Mouse (Mus musculus) neural tube, embryonic 15.5 days (tissue): ENCODE data around the gene Morc1. TPM values are rescaled to one million over a fixed set of nuclear protein-coding genes. Genes with fewer than 3 reads are reported as not detected.
A peak's percentile ranks its signal among the peaks of the same experiment; 100 is the strongest.

ENCODE experiments used
- ATAC-seq: fragments of 200-750 bp; cut with Nextera tagmentation; 2 replicates; pipeline ENCODE4 v1.8.0; 2017; ENCODE audit warnings: mild to moderate bottlenecking, moderate TSS enrichment, moderate library complexity; ENCODE audit not compliant: low FRiP score
- H3K27ac ChIP-seq: fragments of 300-500 bp; sonication (generic); replicated peaks from 2 replicates; pipeline ENCODE4 v1.5.1; 2015; ENCODE audit warnings: mild to moderate bottlenecking, inconsistent platforms
- H3K27me3 ChIP-seq: fragments of 300-500 bp; sonication (generic); replicated peaks from 2 replicates; pipeline ENCODE4 v1.6.1; 2015; ENCODE audit warnings: inconsistent platforms
- H3K36me3 ChIP-seq: fragments of 300-500 bp; sonication (generic); 2 replicates; pipeline ENCODE4 v1.6.1; 2015; ENCODE audit warnings: inconsistent platforms
- H3K4me1 ChIP-seq: fragments of 300-500 bp; sonication (generic); 2 replicates; pipeline ENCODE4 v1.6.1; 2015; ENCODE audit warnings: inconsistent platforms
- H3K4me2 ChIP-seq: fragments of 300-500 bp; sonication (generic); 2 replicates; pipeline ENCODE4 v1.6.1; 2015; ENCODE audit warnings: inconsistent platforms, mild to moderate bottlenecking, moderate library complexity
- H3K4me3 ChIP-seq: fragments of 300-500 bp; sonication (generic); replicated peaks from 2 replicates; pipeline ENCODE4 v1.5.1; 2015; ENCODE audit warnings: mild to moderate bottlenecking, inconsistent platforms
- H3K9ac ChIP-seq: fragments of 300-500 bp; sonication (generic); replicated peaks from 2 replicates; pipeline ENCODE4 v1.6.1; 2015; ENCODE audit warnings: mild to moderate bottlenecking, inconsistent platforms
- H3K9me3 ChIP-seq: fragments of 300-500 bp; sonication (generic); replicated peaks from 2 replicates; pipeline ENCODE4 v1.6.1; 2016; ENCODE audit warnings: inconsistent platforms
- WGBS: fragments of 180-500 bp; shearing (Covaris S2); methylation state at CpG from one replicate; pipeline ENCODE4 v1.1.7; 2015; ENCODE audit warnings: mixed read lengths; 5-methylcytosine and 5-hydroxymethylcytosine counted together
- polyA plus RNA-seq: library from polyadenylated mRNA; unstranded; fragments of >200 nt; fragmentation: Nextera tagmentation; extraction: Ambion mirVana; gene quantifications from 2 replicates; pipeline ENCODE4 v1.2.1, GENCODE M21; 2015

The Morc1 gene
- polyA plus RNA-seq, result 0.14 and 0.66 TPM in 2 replicates

DNA sequence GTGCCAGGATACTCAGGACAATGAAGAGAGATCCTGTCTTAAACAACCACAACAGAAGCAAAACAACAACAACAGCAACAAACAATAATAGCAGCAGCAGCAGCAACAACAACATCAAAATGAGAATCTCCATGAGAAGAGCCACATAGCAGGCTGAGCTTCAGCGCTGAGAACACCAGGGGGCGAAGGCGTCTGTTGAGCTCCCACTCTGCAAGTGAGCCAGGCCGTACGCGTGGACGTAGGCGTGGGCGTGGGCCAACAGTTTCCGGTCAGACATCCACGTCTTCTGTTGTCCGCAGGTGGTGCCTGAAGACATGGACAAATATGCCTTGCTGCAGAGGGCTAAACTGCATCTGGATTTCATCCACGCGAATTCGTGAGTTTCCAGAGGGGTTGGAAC is at the start of gene Morc1:
Gene Morc1, plus strand, starts transcription at position 211 of the 400 bp plus-strand sequence.
- H3K4me2 ChIP-seq, result no peak within 1 kb of the TSS
- WGBS, result 95% methylated on average over 15 of the region's 15 CpGs
- no peaks in the 10 kb centered on the region for H3K36me3 ChIP-seq
- no peaks in the 10 kb centered on the region for H3K9me3 ChIP-seq
- no peak for ATAC-seq
- no peak within 1 kb of the TSS for H3K9ac ChIP-seq
- H3K27me3 ChIP-seq, result no peaks in the 10 kb centered on the region
- H3K4me1 ChIP-seq, result 0 out of 2 replicates have a peak, but pooled peaks cover 9% of the 10 kb centered on the region
- H3K27ac ChIP-seq, result peak within 1 kb of the TSS; percentile 68
- no peak within 1 kb of the TSS for H3K4me3 ChIP-seq

DNA sequence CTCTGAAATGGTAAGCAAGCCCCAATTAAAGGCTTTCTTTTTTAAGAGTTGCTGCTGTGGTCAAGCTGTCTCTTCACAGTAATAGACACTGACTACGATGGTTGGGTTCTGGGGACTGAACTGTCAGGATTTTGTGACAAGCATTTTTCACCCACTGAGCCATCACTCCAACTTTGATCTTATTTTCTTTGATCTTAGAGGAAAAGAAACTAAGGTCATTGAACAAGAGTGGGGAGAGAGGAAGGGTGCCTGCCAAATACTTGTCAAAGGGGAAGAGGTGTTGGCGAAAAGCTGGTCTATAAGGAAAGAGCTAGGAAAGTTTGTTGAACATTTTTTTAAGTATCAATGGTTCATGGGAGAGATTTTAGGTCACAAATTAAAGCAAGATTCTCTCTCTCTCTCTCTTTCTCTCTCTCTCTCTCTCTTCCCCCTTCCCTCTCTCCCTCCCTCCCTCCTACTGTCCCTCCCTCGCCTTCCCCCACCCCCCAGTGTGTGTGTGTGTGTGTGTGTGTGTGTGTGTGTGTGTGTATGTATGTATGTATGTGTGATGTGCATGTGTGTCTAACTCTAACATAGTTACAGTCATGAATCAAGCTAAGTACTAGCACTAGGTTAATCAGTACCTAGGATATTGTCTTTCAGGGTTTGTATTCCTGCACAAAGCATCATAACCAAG is 47.3 kb upstream of the Morc1 start:
- Histone ChIP-seq H3K9ac (no peak overlapping the region), H3K9me3 (no peaks in the 10 kb centered on the region), H3K4me2 (no peak overlapping the region), H3K4me3 (no peak overlapping the region), H3K36me3 (no peaks in the 10 kb centered on the region), H3K27me3 (no peaks in the 10 kb centered on the region), H3K27ac (no peak overlapping the region), H3K4me1 (no peaks in the 10 kb centered on the region)
- WGBS, result 85% methylated on average over 3 of the region's 3 CpGs
- ATAC-seq, result no peak

GRCm38 (mm10) chr16:48386982-48387381 is 44.1 kb upstream of the Morc1 start:
- Histone ChIP-seq H3K9me3 (no peaks in the 10 kb centered on the region), H3K27ac (no peak overlapping the region), H3K4me1 (no peaks in the 10 kb centered on the region), H3K9ac (no peak overlapping the region), H3K36me3 (no peaks in the 10 kb centered on the region), H3K4me2 (no peak overlapping the region), H3K27me3 (no peaks in the 10 kb centered on the region), H3K4me3 (no peak overlapping the region)
- WGBS, result 77% methylated on average over 2 of the region's 2 CpGs
- ATAC-seq, result no peak

DNA sequence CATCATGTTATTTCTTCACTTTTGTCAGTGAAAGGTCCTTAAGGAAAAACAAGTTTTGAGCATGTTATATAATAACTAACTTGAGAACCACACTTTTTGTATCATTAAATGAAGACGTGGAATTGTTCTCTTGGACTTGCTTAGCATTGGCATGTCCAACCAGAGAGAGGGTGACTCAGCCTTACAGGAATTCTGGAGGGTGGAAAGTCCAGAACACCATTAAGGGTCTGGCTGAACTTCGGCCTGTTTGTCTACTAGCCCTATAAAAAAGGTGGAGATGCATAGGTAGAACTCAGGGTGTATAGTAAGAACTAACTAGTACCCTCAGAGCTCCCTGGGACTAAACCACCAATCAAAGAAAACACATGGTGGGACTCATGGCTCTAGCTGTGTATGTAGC is 35.8 kb upstream of the Morc1 start:
- Histone ChIP-seq H3K4me3 (no peak overlapping the region), H3K27me3 (no peaks in the 10 kb centered on the region), H3K4me1 (no peaks in the 10 kb centered on the region), H3K4me2 (no peak overlapping the region), H3K36me3 (no peaks in the 10 kb centered on the region), H3K27ac (no peak overlapping the region), H3K9ac (no peak overlapping the region), H3K9me3 (no peaks in the 10 kb centered on the region)
- no peak for ATAC-seq
- 91% methylated on average over 2 of the region's 2 CpGs for WGBS

DNA sequence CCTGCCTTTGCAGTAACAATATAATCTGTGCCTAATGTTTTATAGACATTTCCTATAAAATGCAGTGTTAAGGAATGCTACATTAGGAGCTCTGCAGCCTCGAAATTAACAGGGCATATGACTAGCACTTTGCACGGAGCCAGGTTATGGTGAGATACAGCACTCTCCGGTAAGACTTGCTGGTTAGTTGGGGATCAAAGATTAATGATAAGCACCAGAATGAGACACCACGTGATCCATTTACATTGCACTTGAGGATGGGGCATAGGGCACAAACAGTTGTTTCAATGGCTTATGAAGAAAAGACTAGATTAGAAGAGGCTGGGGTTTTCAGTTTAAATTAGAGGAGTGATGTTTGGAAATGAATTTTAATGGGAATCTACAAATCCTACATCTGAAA is 28.1 kb upstream of the Morc1 start:
- Histone ChIP-seq H3K27me3 (no peaks in the 10 kb centered on the region), H3K4me2 (no peak overlapping the region), H3K4me1 (peaks cover 6% of the 10 kb centered on the region; the same call in 1 of the 2 replicates), H3K27ac (no peak overlapping the region), H3K4me3 (no peak overlapping the region), H3K9me3 (no peaks in the 10 kb centered on the region), H3K9ac (no peak overlapping the region), H3K36me3 (no peaks in the 10 kb centered on the region)
- no peak for ATAC-seq
- WGBS, result 76% methylated on average over 4 of the region's 4 CpGs

GRCm38 (mm10) chr16:48403423-48403822 is 27.6 kb upstream of the Morc1 start:
- ATAC-seq, result no peak
- Histone ChIP-seq H3K9me3 (no peaks in the 10 kb centered on the region), H3K27ac (no peak overlapping the region), H3K27me3 (no peaks in the 10 kb centered on the region), H3K9ac (no peak overlapping the region), H3K4me3 (no peak overlapping the region), H3K36me3 (no peaks in the 10 kb centered on the region), H3K4me1 (peaks cover 6% of the 10 kb centered on the region; the same call in 1 of the 2 replicates), H3K4me2 (no peak overlapping the region)
- WGBS, result 91% methylated on average over 3 of the region's 3 CpGs

DNA sequence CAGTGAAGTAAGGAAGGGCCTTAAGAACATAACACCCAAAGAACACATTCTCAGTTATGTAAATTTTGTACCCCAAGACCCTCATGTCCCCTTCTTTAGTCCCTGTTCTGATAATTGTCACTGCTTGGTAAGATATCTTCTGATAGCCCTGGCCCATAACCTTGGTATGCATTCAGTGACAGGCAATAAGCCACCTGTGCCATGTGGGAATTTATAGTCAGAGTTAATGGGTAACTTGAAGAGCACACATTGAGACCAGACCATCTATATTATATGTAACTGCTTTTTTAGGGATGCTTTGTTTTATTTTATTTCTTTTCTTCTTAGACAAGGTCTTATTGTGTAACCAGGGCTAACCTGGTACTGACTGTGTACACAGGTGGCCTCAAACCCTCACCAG is 27.0 kb upstream of the Morc1 start:
- ATAC-seq, result no peak
- Histone ChIP-seq H3K36me3 (no peaks in the 10 kb centered on the region), H3K27me3 (no peaks in the 10 kb centered on the region), H3K9me3 (no peaks in the 10 kb centered on the region), H3K9ac (no peak overlapping the region), H3K27ac (no peak overlapping the region), H3K4me2 (no peak overlapping the region), H3K4me1 (peaks cover 6% of the 10 kb centered on the region; the same call in 1 of the 2 replicates), H3K4me3 (no peak overlapping the region)

GRCm38 (mm10) chr16:48405674-48406403 is 25.2 kb upstream of the Morc1 start:
- 34% methylated on average over 10 of the region's 10 CpGs for WGBS
- peak; percentile 72; the same call in 1 of the 2 replicates for ATAC-seq

GRCm38 (mm10) chr16:48409580-48409979 is 21.5 kb upstream of the Morc1 start:
- H3K36me3 ChIP-seq, result no peaks in the 10 kb centered on the region
- peaks cover 6% of the 10 kb centered on the region; the same call in 1 of the 2 replicates for H3K4me1 ChIP-seq
- H3K9ac ChIP-seq, result no peak overlapping the region
- H3K4me2 ChIP-seq, result no peak overlapping the region
- no peaks in the 10 kb centered on the region for H3K27me3 ChIP-seq
- H3K9me3 ChIP-seq, result no peaks in the 10 kb centered on the region
- H3K27ac ChIP-seq, result no peak overlapping the region
- ATAC-seq, result no peak
- no peak overlapping the region for H3K4me3 ChIP-seq
- WGBS, result 59% methylated on average over 7 of the region's 7 CpGs

More at GRCm38 (mm10) chr16:48405674-48406403, 25.2 kb upstream of the Morc1 start:
- Histone ChIP-seq H3K27me3 (no peaks in the 10 kb centered on the region), H3K4me3 (no peak overlapping the region), H3K4me2 (no peak overlapping the region), H3K36me3 (no peaks in the 10 kb centered on the region), H3K4me1 (peaks cover 6% of the 10 kb centered on the region; the same call in 1 of the 2 replicates), H3K27ac (no peak overlapping the region), H3K9me3 (no peaks in the 10 kb centered on the region), H3K9ac (no peak overlapping the region)

- Histone ChIP-seq H3K27me3 (no peaks in the 10 kb centered on the region), H3K9ac (no peak overlapping the region), H3K9me3 (no peaks in the 10 kb centered on the region), H3K4me3 (no peak overlapping the region), H3K36me3 (no peaks in the 10 kb centered on the region), H3K4me2 (no peak overlapping the region), H3K4me1 (peaks cover 6% of the 10 kb centered on the region; the same call in 1 of the 2 replicates), H3K27ac (no peak overlapping the region)
- ATAC-seq, result no peak
- 61% methylated on average over 3 of the region's 3 CpGs for WGBS
Measured at GRCm38 (mm10) chr16:48410125-48410524, 20.9 kb upstream of the Morc1 start.

- Histone ChIP-seq H3K27me3 (no peaks in the 10 kb centered on the region), H3K36me3 (no peaks in the 10 kb centered on the region), H3K4me3 (no peak within 1 kb of the TSS), H3K9me3 (no peaks in the 10 kb centered on the region), H3K27ac (no peak within 1 kb of the TSS), H3K4me1 (no peaks in the 10 kb centered on the region), H3K9ac (no peak within 1 kb of the TSS), H3K4me2 (no peak within 1 kb of the TSS)
- WGBS, result 82% methylated on average over 1 of the region's 1 CpGs
- no peak for ATAC-seq
Measured at GRCm38 (mm10) chr16:48412246-48412645, 18.8 kb upstream of the Morc1 start, which contains the start of gene Gm5485. Gene Gm5485, minus strand, starts transcription at chr16:48412416.

- 40% methylated on average over 3 of the region's 3 CpGs for WGBS
- Histone ChIP-seq H3K4me2 (no peak overlapping the region), H3K4me3 (no peak overlapping the region), H3K9me3 (no peaks in the 10 kb centered on the region), H3K4me1 (no peaks in the 10 kb centered on the region), H3K36me3 (no peaks in the 10 kb centered on the region), H3K27me3 (no peaks in the 10 kb centered on the region), H3K27ac (no peak overlapping the region), H3K9ac (no peak overlapping the region)
- no peak for ATAC-seq
Measured at GRCm38 (mm10) chr16:48418557-48418956, 12.5 kb upstream of the Morc1 start.
